Mouse (Mus musculus): ENCODE measurements around the gene Itpkb. TPM values are rescaled to one million over a fixed set of nuclear protein-coding genes. Genes with fewer than 3 reads are reported as not detected.
A peak's percentile ranks its signal among the peaks of the same experiment; 100 is the strongest.
"Not testable (repeated sequence)": the region's sequence is repeated elsewhere in the genome, so short reads cannot be mapped to it uniquely, and the experiment has no call there.

Gene Itpkb
- polyA plus RNA-seq, 1 experiment from 2014 or later, result 6.2 TPM

- peaks cover 58% of the 10 kb centered on the region for H3K4me1 ChIP-seq
- no peak for DNase-seq (ENCODE audit: low spot score)
- no peaks in the 10 kb centered on the region for H3K27me3 ChIP-seq (replicated peaks; ENCODE audit: low read depth, poor library complexity, severe bottlenecking)
- 80% methylated on average over 18 of the region's 18 CpGs for WGBS
- H3K36me3 ChIP-seq (replicated peaks), result no peaks in the 10 kb centered on the region
- no peak overlapping the region for H3K27ac ChIP-seq (replicated peaks)
- no peak overlapping the region for H3K4me3 ChIP-seq
- H3K9me3 ChIP-seq, result no peaks in the 10 kb centered on the region
Observed at GRCm38 (mm10) chr1:180365983-180366811, 35.9 kb downstream of the Itpkb start.

DNA sequence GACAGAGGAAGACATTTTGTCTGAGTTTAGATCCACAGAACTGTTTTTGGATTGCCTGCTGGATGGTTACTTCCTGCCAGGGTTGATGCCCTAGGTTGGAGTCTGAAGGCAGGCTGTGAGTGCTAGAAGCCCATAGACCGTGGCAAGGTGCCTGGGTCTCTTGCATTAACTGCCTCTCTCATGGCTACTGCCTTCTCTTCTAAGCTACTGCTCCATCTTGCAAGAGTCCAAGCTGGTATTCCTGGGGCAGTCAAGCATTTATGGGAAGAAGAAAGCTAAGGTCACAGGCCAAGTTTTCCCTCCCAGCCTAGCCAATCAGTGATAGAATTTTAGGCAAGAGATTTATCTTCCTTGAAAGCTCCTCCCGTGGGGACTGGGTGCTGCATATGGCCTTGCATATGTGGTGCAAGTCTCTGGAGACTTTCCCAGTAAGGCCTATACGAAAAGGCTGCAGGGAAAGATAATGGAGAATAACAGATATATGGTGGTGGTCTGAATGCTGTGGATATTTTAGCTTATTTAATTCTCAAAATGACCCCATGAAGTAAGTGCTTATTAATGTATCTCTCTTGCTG is 36.8 kb downstream of the Itpkb start:
- no peak overlapping the region for H3K27ac ChIP-seq (replicated peaks)
- H3K9me3 ChIP-seq, result no peaks in the 10 kb centered on the region
- H3K36me3 ChIP-seq (replicated peaks), result no peaks in the 10 kb centered on the region
- no peak overlapping the region for H3K4me3 ChIP-seq
- no peaks in the 10 kb centered on the region for H3K27me3 ChIP-seq (replicated peaks; ENCODE audit: low read depth, poor library complexity, severe bottlenecking)
- WGBS, result 76% methylated on average over 3 of the region's 3 CpGs
- peaks cover 58% of the 10 kb centered on the region for H3K4me1 ChIP-seq
- DNase-seq (ENCODE audit: low spot score), result no peak

DNA sequence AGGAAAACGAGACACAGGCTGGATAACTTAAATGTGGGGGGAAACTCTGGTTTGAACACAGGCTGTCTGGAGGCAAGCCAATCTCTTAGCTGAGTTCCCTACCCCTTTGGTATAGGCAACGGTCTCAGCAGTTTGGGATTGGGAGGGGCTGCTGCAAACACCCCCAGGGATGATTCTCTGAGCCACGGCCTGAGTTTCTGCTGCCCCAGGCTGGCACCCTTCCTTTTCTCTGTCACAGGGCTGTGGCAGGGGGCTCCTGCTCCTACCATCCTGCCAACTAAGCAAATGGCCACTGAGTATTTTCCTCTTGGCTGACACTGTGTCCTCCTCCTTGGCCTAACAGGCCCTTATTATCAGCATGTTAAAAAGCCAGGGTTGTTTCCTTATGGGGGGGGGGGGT is 37.3 kb downstream of the Itpkb start:
- WGBS, result 81% methylated on average over 3 of the region's 3 CpGs
- no peak for DNase-seq (ENCODE audit: low spot score)
- no peaks in the 10 kb centered on the region for H3K36me3 ChIP-seq (replicated peaks)
- peak overlapping the region; percentile 35 for H3K27ac ChIP-seq (replicated peaks)
- H3K4me3 ChIP-seq, result no peak overlapping the region
- no peaks in the 10 kb centered on the region for H3K9me3 ChIP-seq
- no peaks in the 10 kb centered on the region for H3K27me3 ChIP-seq (replicated peaks; ENCODE audit: low read depth, poor library complexity, severe bottlenecking)
- peaks cover 58% of the 10 kb centered on the region for H3K4me1 ChIP-seq

DNA sequence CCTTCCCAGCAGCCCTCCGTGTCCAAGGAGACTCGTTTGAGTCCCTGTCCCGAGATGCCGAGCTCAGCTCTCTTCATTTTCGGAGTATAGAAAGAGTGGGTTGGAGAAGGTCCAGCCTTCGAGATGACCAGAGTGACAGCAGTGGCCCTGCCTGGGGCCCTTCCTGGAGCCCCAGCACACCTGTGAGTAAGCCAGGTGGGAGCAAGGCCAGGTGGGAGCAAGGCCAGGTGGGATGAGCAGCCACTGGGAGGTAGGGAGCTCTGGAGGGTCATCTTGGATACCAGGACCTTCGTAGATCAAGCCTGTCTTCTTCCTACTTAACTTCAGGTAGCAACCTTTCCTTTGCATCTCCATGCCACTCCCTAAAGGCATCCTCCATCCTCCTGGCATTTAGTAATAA is 37.8 kb downstream of the Itpkb start:
- Histone ChIP-seq H3K4me3 (no peak overlapping the region), H3K4me1 (peaks cover 57% of the 10 kb centered on the region), H3K27ac (replicated peaks) (peak overlapping the region; percentile 35), H3K27me3 (replicated peaks; ENCODE audit: low read depth, poor library complexity, severe bottlenecking) (no peaks in the 10 kb centered on the region), H3K36me3 (replicated peaks) (no peaks in the 10 kb centered on the region), H3K9me3 (no peaks in the 10 kb centered on the region)
- 82% methylated on average over 7 of the region's 7 CpGs for WGBS
- no peak for DNase-seq (ENCODE audit: low spot score)

DNA sequence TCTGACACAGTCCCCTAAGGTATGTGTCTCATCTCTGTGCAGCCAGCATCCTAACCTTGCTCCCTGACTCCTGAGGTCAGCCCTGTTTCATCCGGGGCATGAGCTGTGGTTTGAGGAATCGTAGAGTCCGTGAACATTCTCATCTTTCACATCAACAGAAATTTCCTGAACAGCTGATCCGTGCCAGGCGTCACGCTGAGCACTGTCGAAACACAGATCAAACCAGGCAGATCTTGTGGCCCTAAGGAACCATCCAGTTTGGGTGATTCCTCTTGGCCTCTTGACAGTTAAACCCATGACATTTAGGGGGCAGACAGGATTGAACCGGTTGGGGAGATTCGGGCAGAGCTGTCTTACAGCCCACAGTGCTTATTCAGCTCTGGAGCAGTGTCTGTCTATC is 38.4 kb downstream of the Itpkb start:
- no peak for DNase-seq (ENCODE audit: low spot score)
- H3K4me1 ChIP-seq, result peaks cover 51% of the 10 kb centered on the region
- no peak overlapping the region for H3K4me3 ChIP-seq
- no peaks in the 10 kb centered on the region for H3K9me3 ChIP-seq
- 67% methylated on average over 9 of the region's 9 CpGs for WGBS
- H3K27me3 ChIP-seq (replicated peaks; ENCODE audit: low read depth, poor library complexity, severe bottlenecking), result no peaks in the 10 kb centered on the region
- H3K36me3 ChIP-seq (replicated peaks), result no peaks in the 10 kb centered on the region
- H3K27ac ChIP-seq (replicated peaks), result no peak overlapping the region

- WGBS, result 80% methylated on average over 10 of the region's 10 CpGs
- H3K27me3 ChIP-seq (replicated peaks; ENCODE audit: low read depth, poor library complexity, severe bottlenecking), result no peaks in the 10 kb centered on the region
- H3K4me1 ChIP-seq, result peaks cover 39% of the 10 kb centered on the region
- no peaks in the 10 kb centered on the region for H3K36me3 ChIP-seq (replicated peaks)
- no peaks in the 10 kb centered on the region for H3K9me3 ChIP-seq
- DNase-seq (ENCODE audit: low spot score), result no peak
- no peak overlapping the region for H3K4me3 ChIP-seq
- no peak overlapping the region for H3K27ac ChIP-seq (replicated peaks)
Observed at GRCm38 (mm10) chr1:180370858-180371652, 40.8 kb downstream of the Itpkb start.

- 92% methylated on average over 5 of the region's 5 CpGs for WGBS
- not testable (repeated sequence) for H3K4me3 ChIP-seq
Observed at GRCm38 (mm10) chr1:180372258-180372657, 42.0 kb downstream of the Itpkb start.

DNA sequence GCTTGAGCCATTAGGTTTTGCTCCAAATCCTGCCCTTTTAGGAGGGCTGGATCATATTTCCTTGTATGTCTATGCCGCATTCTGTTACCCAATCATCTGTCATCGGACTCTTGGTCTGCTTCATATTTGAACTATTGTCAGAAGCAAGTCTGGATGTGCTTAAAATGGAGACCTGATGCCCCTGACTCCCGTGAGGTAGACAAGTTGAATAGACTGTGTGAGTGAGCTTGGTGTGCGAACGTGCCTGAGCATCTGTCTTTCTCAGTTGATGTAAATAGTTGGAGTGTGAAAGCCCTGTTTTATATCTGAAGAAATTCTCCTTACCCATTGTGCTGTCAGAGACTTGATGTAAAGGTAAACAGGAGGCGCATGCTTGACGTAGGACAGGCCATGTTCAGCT is 46.3 kb downstream of the Itpkb start:
- WGBS, result 63% methylated on average over 7 of the region's 7 CpGs
- no peak for DNase-seq (ENCODE audit: low spot score)
- H3K27ac ChIP-seq (replicated peaks), result peak overlapping the region; percentile 48; the same call in 1 of the 2 replicates
- no peaks in the 10 kb centered on the region for H3K36me3 ChIP-seq (replicated peaks)
- peaks cover 47% of the 10 kb centered on the region for H3K4me1 ChIP-seq
- H3K27me3 ChIP-seq (replicated peaks; ENCODE audit: low read depth, poor library complexity, severe bottlenecking), result no peaks in the 10 kb centered on the region
- H3K4me3 ChIP-seq, result no peak overlapping the region
- H3K9me3 ChIP-seq, result no peaks in the 10 kb centered on the region

More at GRCm38 (mm10) chr1:180372258-180372657, 42.0 kb downstream of the Itpkb start:
- H3K27me3 ChIP-seq (replicated peaks; ENCODE audit: low read depth, poor library complexity, severe bottlenecking); H3K36me3 ChIP-seq (replicated peaks); H3K27ac ChIP-seq (replicated peaks); H3K9me3 ChIP-seq; DNase-seq (ENCODE audit: low spot score): not testable (repeated sequence)
- peaks cover 39% of the 10 kb centered on the region for H3K4me1 ChIP-seq

DNA sequence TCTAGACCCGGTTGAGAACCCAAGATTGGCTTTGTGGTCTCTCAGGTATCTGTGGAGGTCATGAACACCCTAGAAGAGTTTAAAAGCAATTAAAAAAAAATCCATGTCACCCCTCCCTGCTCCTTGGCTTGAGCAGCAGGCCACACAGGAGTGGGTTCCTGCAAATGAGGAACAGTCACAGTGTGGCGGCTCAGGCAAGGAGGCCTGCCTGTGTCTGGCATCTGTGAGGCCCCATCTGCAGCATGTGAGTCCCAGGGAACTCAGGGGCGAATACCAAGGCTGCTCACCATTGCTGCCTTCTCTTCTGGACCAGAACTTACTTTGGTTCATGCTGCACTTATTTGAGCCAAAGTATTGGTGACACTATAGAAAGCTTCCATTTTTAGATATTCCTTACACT is 49.3 kb downstream of the Itpkb start:
- 0 out of 2 replicates have a peak, but pooled peaks cover 2% of the 10 kb centered on the region for H3K36me3 ChIP-seq (replicated peaks)
- H3K27me3 ChIP-seq (replicated peaks; ENCODE audit: low read depth, poor library complexity, severe bottlenecking), result no peaks in the 10 kb centered on the region
- H3K9me3 ChIP-seq, result no peaks in the 10 kb centered on the region
- DNase-seq (ENCODE audit: low spot score), result no peak
- no peak overlapping the region for H3K4me3 ChIP-seq
- 81% methylated on average over 3 of the region's 3 CpGs for WGBS
- H3K27ac ChIP-seq (replicated peaks), result no peak overlapping the region
- H3K4me1 ChIP-seq, result peaks cover 60% of the 10 kb centered on the region

DNA sequence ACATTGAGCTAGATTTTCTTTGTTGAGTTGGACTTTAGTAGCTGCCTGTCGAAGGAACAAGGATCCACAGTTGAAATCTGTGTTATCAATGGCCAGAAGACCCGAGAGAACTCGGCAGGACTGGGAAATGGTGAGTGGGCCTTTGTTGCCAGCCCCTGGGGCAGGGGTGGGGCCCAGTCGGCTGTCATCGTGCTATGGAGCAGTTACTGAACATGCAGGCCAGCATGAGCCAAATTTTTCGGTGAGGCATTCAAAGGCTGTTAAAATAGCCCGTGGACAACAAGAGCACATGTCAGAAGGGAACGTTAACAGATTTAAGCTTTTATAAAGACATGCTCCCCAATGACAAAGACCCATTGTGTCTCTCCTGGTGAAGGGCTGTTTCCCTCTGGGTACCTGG is 52.1 kb downstream of the Itpkb start:
- peak overlapping the region; percentile 48; the same call in 1 of the 2 replicates for H3K27ac ChIP-seq (replicated peaks)
- peaks cover 51% of the 10 kb centered on the region for H3K4me1 ChIP-seq
- no peaks in the 10 kb centered on the region for H3K9me3 ChIP-seq
- 41% methylated on average over 8 of the region's 8 CpGs for WGBS
- no peaks in the 10 kb centered on the region for H3K27me3 ChIP-seq (replicated peaks; ENCODE audit: low read depth, poor library complexity, severe bottlenecking)
- H3K4me3 ChIP-seq, result no peak overlapping the region
- H3K36me3 ChIP-seq (replicated peaks), result 0 out of 2 replicates have a peak, but pooled peaks cover 2% of the 10 kb centered on the region
- DNase-seq (ENCODE audit: low spot score), result no peak

DNA sequence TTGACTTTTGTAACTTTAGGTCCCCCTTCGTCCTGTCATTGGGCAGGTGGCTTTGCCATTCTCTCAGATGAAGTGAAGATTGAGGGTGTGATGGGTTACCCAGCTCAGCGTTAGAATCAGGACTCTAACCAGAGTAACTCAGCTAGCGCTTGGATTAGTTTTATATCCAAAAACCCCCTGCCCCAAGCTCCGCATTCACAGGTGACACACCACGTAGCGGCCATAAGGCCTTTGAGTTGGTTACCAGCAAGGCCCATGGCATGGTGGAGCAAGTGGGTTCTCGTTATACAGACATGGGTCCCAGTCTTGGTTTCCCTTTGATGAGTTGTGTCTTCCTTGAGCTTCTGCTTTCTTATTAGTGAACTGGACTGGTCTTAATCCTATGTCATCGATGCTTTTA is 53.6 kb downstream of the Itpkb start:
- Histone ChIP-seq H3K36me3 (replicated peaks) (0 out of 2 replicates have a peak, but pooled peaks cover 2% of the 10 kb centered on the region), H3K9me3 (no peaks in the 10 kb centered on the region), H3K4me1 (peaks cover 53% of the 10 kb centered on the region), H3K27me3 (replicated peaks; ENCODE audit: low read depth, poor library complexity, severe bottlenecking) (no peaks in the 10 kb centered on the region), H3K27ac (replicated peaks) (no peak overlapping the region), H3K4me3 (no peak overlapping the region)
- no peak for DNase-seq (ENCODE audit: low spot score)
- 95% methylated on average over 8 of the region's 8 CpGs for WGBS

GRCm38 (mm10) chr1:180384486-180384885 is 54.2 kb downstream of the Itpkb start:
- Histone ChIP-seq H3K36me3 (replicated peaks) (0 out of 2 replicates have a peak, but pooled peaks cover 2% of the 10 kb centered on the region), H3K27me3 (replicated peaks; ENCODE audit: low read depth, poor library complexity, severe bottlenecking) (no peaks in the 10 kb centered on the region), H3K4me3 (no peak overlapping the region), H3K27ac (replicated peaks) (0 out of 2 replicates have a peak overlapping the region, but pooled peaks have one; percentile 7), H3K9me3 (no peaks in the 10 kb centered on the region), H3K4me1 (peaks cover 52% of the 10 kb centered on the region)
- 75% methylated on average over 10 of the region's 10 CpGs for WGBS
- no peak for DNase-seq (ENCODE audit: low spot score)
